Mouse (Mus musculus) embryo, embryonic 10 days (tissue): ENCODE measurements around the gene Gzma.

Experiments used
- DNase-seq: peaks from one replicate; pipeline ENCODE4 v3.0.0-alpha.2; 2015; ENCODE audit warnings: low spot score

Gene Gzma

DNA sequence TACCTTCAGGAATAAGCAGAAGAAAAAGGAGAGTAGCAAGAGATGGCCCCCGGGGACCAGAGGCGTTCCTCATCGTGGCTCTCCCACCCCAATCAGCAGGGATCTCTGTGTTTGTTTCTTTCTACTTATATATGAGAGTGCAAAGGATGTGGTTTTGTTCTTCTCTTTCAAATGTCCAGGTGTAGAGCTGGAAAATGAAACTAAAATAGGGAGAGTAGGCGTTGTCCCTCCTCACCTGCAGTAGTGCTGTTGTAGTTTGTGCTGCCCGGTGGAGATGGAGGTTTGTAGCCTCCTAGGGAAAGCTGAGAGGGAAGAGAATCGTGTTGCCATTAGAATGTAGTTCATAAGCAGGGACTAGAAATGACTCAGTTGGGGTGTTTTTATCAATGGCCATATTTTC is at the start of gene Gzma:
Gzma (minus strand) TSS at position 103 of the 400 bp plus-strand sequence.
- no peak for DNase-seq

DNA sequence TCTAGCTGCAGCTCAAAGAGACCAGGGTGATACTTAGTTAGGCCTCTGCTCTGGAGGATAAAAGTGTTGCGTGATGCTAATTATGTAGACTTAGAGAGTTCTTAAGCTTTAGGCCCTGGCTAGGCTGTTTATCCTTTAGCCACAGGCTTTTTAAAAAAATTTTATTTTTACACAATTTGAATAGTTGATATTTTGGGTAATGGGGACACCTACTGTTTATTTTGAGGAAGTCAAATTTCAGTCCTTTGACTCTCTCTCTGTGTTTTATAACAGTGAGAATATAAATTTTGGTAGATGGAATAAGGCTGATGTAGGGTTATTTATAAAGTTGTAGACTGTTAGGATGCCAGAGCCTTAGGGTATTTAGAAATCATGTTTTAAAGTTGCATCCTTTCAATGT is 38.8 kb upstream of the Gzma start:
- no peak for DNase-seq

DNA sequence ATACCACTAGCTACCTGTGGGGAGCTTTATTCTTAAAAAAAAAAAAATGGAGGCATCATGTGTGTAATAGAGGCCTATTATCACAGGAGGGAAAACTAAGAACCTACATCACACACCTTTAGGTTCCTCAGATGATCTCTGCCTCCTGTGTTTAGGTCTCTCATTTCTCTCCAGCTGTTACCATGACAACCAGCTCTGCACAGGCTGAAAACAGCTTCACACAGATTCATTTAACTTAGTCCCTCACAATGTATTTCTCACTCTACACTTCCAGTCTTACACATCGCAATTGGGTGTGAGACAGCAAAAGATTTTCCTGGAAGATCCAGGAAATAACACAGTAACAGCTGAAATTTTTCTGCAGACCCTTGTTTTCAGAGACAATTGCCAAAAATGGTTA is 29.2 kb upstream of the Gzma start:
- peak; percentile 11 for DNase-seq

DNA sequence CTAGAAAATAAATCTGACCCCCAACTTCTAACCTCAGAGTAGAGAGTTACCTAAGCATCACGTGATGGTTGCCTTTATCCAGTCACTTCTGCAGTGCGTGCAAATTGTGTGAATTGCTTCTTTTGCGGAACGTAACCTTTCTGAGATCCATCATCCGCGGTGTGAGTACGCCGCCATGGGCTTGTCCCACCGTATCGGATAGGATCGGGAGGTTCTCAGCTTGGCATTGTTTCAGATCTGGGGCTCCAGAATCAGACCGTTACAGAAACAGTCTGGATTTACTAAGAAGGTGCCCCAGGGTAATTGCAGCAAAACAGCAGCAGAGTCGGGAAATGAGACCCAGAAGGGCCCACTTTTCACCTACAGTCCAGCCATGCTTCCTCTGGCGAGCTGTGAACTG is 20.5 kb upstream of the Gzma start:
- DNase-seq = no peak

DNA sequence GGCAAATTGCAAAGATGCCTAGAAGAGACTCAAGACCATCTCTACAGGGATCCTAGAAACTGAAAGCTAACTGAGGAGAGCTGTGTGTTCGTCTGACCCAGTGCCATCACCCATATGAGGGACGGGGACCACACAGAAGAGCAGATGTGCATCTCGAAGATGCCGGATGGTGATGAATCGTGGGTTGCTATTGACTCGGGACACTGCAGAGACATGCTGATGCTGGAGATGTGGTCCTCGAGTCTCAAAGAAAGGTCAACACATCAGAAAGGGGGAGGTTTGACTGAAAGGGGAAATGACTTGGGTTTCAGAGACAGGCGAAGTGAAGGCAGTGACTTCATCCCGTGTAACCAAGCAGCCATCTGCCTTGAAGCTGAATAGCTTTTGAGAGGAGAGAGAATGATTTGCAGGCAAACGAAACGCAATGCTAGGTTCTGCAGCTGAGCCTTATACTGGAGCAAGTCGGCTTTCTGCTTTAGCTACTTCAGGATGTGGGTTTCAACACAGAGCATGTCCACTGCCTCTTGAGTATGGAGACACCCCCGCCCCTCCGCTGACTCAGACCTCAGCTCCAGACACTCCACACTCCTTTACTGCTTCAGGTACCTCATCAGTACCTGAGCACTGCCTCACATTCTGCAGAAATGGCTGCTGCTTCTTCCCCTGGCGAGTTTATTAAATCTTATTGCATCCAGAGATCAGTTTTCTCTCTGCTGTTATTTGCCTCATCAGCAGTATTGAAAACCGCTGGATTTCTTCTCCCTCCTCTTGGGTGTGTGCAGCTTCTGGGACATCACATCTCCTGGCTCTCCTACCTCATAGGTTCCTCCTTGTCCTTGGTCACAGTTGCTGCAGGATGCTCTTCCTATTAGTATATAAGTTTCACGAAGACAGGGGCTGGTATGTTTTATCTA is 19.8 kb upstream of the Gzma start:
- DNase-seq = no peak

DNA sequence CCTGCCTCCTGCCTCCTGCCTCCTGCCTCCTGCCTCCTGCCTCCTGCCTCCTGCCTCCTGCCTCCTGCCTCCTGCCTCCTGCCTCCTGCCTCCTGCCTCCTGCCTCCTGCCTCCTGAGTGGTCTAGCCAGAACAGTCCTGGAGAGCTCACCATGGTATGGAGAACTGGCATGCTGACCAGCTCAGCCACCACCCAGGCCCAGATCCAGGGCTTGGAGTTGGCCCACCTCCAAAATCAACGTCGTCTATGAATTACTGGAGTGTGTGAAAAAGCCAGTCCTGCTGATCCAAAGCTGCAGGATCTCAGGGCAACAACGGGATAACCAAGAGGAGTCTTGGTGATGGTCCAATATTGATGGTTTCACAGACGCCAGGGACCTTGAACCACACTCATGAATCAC is 18.2 kb upstream of the Gzma start:
- DNase-seq = no peak

DNA sequence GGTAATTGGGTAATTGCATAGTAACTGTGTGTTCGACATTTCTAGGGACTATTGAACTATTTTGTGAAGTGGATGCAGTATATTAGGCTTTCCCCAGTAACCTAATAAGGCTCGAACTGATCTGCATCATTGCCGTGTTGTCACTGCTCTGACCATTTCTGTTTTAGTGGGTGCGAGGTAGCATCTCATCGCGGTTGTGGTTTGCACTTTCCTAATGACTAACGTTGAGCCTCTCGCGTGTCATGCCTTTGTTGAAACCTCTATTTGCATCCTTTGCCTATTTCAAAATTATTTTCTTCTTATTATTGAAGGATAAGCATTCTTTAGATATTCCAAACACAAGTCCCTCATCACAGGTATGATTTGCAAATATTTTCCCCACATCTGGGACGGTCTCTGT is 4.0 kb upstream of the Gzma start:
- DNase-seq = no peak

DNA sequence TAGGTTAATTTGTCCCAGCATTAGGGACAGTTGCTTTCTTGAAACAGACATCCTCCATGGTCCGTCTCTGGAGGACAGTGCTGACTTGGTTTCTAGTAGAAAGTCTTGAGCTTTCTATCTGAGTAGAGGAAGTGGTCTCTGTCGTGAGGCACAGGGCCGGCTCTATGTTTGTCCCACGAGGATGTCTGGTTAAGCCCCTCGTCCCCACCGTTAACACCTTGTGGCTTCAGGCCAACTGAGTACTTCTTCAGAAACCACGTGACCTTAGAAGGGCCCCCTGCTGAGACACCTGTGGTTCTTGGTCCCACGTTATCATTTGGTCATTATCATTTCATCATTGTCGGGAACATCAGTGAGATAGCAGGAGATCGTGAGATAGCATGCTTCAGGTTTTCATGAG is 1.0 kb upstream of the Gzma start:
- DNase-seq = no peak

DNA sequence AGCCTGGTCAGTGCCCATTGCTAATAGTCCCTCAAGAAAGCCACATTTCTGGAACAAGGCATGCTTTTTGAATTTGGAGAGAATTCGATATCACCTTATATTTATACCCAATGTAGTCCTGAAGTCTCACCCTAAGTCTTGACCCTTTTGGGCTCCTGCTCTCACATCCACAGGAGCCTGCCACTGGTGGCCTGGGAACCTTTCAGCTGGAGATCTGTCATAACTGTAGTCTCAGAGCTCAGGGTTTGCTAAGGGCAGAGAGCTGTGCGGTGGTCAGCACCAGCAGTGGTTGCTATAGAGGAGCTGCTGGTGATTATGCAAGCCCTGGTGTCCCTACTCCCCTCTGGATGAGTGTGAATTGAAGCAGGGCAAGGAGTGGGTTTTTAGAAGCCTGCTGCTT is 2.4 kb downstream of the Gzma start:
- DNase-seq = no peak

DNA sequence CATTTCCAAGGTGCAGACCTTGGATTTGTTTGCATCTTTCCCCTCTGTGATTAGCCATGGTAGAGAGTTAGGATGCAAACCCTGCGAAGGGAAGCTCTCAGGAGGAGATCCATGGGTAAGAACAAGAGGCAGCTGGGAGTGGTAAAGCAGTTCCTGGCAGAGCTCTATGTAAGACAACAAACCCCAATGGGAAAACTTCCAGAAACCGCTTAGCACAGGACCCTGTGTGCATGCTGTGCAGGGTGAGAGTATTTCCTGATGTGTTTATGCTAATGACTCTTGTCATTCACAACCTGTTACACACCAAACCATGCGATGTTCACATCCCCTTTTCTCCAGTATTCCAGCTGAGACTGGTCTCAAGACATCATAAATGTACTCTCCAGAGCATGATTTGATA is 3.8 kb downstream of the Gzma start:
- no peak for DNase-seq

DNA sequence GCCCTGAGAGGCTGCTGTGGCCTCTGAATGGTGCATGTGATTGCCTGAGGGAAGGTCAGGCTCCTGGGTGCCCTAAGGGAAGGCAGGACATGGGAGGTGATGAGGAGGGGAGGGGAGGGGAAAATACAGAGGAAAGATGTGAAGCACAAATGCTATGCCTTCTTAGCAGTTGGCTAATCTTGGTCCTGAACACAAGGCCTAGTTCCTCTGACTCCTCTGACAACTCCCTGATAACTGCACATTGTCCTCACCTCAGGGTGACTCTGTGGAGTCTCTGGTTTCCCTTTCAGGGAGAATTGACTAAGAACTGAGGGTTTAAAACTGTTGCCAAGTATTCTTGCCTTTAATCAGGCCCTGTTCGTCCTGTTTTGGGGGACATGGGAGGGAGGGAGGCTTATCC is 6.2 kb downstream of the Gzma start:
- DNase-seq = no peak

DNA sequence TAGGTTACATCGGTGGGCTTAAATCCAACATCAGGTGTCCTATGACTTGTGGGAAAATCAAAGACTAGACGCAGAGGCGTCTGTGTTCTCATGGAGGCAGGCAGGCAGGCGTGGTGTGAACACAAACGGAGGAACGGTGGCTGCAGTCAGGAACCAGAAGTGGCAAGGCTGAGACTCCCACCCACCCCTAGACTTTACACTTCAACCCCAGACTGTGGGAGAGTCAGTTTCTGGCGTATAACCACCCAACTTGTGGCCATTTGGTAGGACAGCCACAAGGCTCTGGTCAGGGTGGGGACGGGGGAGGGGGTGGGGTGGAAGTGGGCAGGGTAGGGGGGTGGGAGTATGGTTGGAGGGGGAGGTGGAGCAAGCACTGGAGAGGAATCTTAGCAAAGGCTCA is 10.3 kb downstream of the Gzma start:
- no peak for DNase-seq

DNA sequence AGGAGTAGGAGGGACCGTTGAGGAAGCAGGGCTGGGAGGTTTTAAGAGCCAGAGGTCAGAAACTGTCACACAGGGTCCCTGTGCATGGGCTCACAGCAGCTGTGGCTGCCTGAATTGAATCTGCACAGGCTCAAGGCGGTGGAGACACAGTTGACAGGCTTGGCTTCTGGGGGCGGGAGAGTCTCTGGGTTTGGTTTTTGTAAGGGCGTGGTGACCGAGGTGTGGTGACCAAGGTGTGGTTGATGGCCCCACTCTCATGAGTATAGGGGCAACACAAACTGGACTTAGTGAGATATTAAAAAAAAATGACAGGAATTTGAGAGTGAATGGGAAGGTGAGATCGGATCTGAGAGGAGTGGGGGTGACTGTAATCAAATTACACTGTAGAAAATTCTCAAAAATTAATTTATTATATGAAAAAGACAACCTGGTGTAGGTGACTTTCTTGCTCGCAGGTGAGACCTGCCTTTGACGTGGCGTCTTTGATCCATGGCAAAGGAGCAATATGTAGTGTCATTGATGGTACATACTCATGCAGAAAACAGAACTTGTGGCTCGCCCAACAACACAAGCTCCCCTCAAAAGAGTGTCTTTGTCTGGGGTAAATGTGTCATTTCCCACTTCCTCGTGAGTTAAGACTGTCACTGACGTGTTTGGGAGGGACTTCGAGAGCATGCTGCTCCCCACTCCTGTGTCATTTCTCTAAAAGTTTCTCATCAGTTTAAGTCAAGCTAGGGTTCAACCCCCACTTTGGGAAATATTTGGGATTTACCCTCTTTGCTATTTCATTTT is 13.4 kb downstream of the Gzma start:
- no peak for DNase-seq

DNA sequence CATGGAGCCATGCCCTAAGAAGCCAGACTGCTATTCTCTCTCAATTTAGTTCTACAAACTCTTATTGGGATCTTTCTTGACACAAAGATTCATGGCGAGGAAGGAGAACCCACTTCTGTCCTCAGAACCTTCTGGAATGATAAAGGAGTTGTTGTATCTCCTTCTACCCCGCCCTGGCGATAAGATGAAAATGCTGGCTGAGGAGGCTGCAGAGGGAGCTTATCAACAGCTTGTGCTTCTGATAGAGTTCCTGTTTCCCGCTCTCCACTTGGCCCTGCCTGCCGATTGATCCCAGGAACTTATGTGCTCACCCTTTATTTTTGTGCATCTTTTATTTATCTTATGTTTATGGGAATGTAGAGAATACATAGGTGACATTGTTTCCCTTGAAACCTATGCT is 16.0 kb downstream of the Gzma start:
- no peak for DNase-seq

DNA sequence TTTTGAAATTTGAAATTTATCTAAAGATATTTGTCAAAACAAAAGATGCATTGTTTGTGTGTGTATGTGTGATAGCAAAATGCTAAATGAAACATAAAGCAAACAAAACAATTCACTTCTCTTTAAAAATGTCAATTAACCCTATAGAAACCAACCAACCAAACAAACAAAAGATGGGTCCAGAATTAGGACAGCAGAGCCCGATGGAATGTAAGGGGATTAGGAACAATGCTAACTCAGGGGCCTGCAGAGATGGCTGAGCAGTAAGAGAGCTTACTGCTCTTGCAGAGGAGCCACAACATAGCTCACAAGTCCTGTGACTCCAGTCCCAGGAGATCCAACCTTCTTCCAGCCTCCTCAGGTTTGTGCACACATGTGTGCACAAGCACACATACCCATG is 18.7 kb downstream of the Gzma start:
- DNase-seq = no peak

DNA sequence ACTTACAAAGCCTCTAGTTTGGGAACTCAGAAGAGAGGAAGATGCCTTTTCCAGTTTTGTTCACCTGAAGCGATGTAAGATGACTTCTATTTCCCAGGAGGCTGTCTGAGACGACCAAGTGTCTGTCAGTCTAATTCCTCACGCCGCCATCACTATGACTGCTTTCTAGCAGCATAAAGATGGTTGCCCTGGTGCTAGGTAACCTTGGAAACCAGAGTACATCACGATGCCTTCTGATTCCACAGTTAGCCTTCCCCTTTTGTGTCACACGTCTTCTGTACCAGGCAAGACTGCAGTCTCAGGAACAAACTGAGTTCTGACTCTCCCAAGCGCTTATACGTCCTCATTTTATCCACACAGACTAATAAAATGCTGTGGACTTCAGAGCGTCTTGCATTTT is 21.8 kb downstream of the Gzma start:
- DNase-seq = peak; percentile 19

DNA sequence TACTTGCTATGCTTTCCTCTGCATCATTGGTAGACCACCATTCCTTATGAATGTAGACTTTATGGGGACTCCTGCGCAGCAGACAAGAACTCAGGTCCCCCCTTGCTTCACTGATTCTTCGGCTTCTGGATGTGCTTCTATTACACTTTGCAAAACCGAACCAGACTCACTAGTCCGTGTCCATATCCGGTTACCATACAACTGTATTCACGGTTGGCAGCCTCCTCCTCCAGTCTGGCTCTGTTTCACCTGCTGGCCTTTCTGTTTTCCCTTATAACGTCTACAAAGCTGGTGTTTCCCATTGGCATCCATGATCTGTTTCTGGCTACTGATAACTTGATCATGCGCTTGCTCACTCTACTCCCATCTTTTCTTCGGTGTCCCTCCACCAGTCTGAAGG is 36.2 kb downstream of the Gzma start:
- DNase-seq = no peak

DNA sequence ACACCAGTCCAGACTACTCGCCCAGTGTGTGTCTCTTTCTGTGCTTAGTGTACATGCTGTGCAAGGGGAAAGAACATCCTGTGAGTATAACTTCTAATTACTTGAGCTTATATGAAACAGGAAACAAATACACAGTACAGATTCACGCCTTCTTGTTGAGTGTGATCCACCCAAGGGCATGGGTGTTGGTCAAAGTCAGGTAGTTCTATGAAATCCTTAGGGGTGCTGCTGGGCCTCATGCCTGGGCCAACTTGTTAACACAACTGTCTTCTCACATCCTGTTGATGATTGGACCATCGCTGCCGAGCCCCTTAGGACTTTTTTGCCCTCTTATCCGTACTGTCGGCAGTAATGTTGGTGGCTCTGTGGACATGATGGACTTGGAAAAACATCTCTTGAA is 39.0 kb downstream of the Gzma start:
- DNase-seq = no peak

DNA sequence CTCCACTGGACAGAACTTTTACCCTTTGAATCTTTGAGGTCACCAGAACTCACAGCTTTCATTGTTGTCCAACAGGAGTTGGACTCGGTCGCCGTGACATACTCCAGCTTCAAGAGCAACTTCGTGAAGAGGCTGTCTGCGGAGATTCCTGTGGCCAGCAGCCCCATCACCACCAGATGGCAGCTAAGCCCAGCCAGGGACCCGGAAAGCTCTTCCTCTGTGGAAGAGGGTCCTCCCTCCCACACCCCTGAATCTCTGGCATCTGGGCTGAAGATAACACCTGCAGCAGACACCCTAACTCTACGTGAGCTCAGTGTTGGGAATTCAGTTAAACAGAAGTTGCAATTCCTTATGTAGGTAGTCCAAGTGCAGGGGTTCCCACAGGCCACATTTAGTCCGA is 45.0 kb downstream of the Gzma start:
- peak; percentile 51 for DNase-seq

DNA sequence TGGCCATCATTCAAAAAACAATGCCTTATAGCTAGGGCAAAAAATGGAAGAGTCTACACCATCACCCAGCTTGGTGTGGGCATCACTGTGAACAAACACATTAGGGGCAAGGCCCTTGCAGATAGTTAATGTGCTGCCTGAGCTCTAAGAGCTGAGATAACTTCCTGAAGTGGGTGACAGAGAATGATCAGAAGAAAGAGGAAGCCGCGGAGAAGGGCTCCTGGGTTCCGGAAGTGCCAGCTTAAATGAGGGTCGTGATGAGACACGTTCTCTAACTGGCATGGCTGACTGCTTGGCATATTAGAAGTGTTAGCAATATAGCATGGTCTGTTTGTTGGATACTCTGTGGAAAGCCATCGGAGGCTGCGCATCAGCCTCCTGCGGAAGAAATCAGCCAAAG is 46.6 kb downstream of the Gzma start:
- DNase-seq = no peak

DNA sequence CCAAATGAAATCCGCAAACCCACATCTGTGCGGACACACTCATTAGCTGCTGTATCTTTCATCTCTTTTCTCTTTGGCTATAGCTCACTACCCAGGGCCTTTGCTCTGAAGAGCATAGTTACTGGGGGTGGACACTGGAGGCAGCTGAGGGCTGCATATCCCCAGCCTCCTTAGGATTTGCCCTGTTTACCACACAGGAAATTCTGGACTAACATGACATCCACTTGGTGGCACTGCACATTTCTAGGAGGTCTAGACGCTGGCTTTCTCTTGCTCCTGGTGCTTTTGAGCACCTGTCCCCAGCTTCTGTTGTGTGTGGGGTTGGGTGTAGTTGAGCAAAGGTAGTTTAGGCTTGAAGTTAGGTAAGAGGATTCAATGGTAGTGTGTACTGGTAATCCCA is 53.1 kb downstream of the Gzma start:
- DNase-seq = no peak

DNA sequence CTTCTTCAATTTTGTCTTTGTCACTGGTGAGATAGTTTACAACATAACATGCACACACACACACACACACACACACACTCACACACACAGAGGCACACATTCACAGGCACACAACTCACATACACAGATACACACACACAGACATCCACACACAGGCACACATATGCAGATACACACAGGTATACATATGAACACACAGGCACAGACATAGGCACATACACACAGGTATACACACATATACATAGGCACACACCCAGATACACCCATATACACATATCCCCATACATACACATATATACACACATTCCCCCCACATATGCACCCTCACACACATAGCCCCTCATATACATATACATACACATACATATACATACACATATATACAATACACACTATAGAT is 53.8 kb downstream of the Gzma start:
- DNase-seq = no peak

DNA sequence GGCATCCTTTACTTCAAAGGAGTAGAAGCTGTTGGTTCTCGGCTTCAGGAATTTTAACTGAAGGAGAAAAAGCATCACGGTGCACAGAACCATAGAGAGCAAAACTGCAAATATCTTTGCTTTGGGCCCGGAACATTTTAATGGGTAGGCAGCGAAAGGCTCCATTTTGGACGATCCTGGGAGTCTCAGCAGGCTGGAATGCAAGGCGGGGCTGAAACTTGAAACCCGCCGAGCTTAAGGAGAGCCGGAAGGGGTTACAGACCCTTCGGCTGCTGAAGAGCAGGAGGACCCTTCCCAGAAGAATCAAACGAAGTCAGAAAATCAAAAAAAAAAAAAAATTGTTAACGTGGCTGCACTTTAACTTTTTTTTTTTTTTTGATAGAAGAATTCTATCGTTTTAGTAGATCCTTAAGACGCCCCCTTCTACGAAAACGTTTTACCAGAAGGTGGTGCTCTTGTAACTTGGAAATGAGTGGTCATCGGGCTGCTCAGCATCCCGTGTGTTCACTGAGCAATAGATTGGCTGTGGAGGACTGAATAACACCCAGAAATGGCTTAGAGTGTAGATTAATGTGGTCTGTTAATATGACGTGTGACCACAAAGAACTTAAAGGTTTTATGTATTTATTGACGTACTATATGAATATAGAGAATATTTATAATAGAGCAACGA is 54.4 kb downstream of the Gzma start, which contains the start of gene Gpx8:
Gpx8 (minus strand) TSS at position 200 of the 673 bp plus-strand sequence.
- peak; percentile 90 for DNase-seq
